Mouse (Mus musculus): ENCODE results near the gene Dph6. TPM values are rescaled to one million over a fixed set of nuclear protein-coding genes. Genes with fewer than 3 reads are reported as not detected.

Gene Dph6
- polyA plus RNA-seq, 1 experiment from 2014 or later = 11.4 TPM

GRCm38 (mm10) chr2:114531010-114531756 lies 123.6 kb downstream of the Dph6 start:
- Histone ChIP-seq H3K4me2 (replicated peaks; ENCODE audit: low read depth, low read length) (no peak overlapping the region), H3K27me3 (replicated peaks; ENCODE audit: insufficient read depth, low read length) (no peaks in the 10 kb centered on the region), H3K9ac (replicated peaks; ENCODE audit: low read depth) (no peak overlapping the region), H3K9me3 (ENCODE audit: low read length) (no peaks in the 10 kb centered on the region), H3K36me3 (ENCODE audit: insufficient read depth, low read length) (no peaks in the 10 kb centered on the region), H3K4me3 (ENCODE audit: low read depth, low read length) (no peak overlapping the region), H3K4me1 (ENCODE audit: insufficient read depth, low read depth, low read length) (no peaks in the 10 kb centered on the region), H3K27ac (ENCODE audit: low read length) (no peak overlapping the region)
- ATAC-seq = no peak
- DNase-seq (ENCODE audit: low spot score) = no peak
- TF ChIP-seq CTCF (IDR thresholded peaks at IDR 0.05) = no peak
- TF ChIP-seq EP300 (IDR thresholded peaks at IDR 0.05) = no peak
- 39% methylated on average over 5 of the region's 5 CpGs for WGBS

GRCm38 (mm10) chr2:114520414-114520813 lies 134.3 kb downstream of the Dph6 start:
- H3K4me1 ChIP-seq (ENCODE audit: insufficient read depth, low read depth, low read length) = no peaks in the 10 kb centered on the region
- H3K9me3 ChIP-seq (ENCODE audit: low read length) = no peaks in the 10 kb centered on the region
- H3K27ac ChIP-seq (ENCODE audit: low read length) = no peak overlapping the region
- no peak overlapping the region for H3K4me2 ChIP-seq (replicated peaks; ENCODE audit: low read depth, low read length)
- no peak for TF ChIP-seq EP300 (IDR thresholded peaks at IDR 0.05)
- TF ChIP-seq CTCF (IDR thresholded peaks at IDR 0.05) = no peak
- H3K9ac ChIP-seq (replicated peaks; ENCODE audit: low read depth) = no peak overlapping the region
- no peaks in the 10 kb centered on the region for H3K27me3 ChIP-seq (replicated peaks; ENCODE audit: insufficient read depth, low read length)
- no peak overlapping the region for H3K4me3 ChIP-seq (ENCODE audit: low read depth, low read length)
- H3K36me3 ChIP-seq (ENCODE audit: insufficient read depth, low read length) = no peaks in the 10 kb centered on the region
- ATAC-seq = no peak
- DNase-seq (ENCODE audit: low spot score) = no peak
- 78% methylated on average over 5 of the region's 5 CpGs for WGBS

DNA sequence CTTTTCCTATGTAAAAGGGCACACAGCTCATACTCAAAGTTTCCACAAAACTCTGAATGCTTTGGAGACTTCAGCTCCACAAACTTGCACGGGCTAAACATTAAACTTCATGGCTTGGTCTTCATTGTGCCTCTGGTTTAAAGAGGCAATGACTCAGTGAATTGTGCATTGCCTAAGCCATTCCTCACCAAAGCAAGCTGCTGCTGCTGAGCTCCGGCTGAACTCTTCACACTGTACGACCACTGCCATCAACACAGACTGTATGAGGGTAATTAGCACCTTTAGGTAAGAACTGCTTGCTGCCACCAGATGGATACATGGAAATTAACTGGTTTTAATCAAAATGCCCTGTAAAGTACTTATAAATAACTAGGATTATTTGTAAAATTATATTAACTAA lies 134.9 kb downstream of the Dph6 start:
- TF ChIP-seq EP300 (IDR thresholded peaks at IDR 0.05) = no peak
- no peak for TF ChIP-seq CTCF (IDR thresholded peaks at IDR 0.05)
- H3K27me3 ChIP-seq (replicated peaks; ENCODE audit: insufficient read depth, low read length) = no peaks in the 10 kb centered on the region
- H3K36me3 ChIP-seq (ENCODE audit: insufficient read depth, low read length) = no peaks in the 10 kb centered on the region
- H3K4me3 ChIP-seq (ENCODE audit: low read depth, low read length) = no peak overlapping the region
- H3K4me1 ChIP-seq (ENCODE audit: insufficient read depth, low read depth, low read length) = no peaks in the 10 kb centered on the region
- no peak for ATAC-seq
- no peak for DNase-seq (ENCODE audit: low spot score)
- no peak overlapping the region for H3K4me2 ChIP-seq (replicated peaks; ENCODE audit: low read depth, low read length)
- H3K9ac ChIP-seq (replicated peaks; ENCODE audit: low read depth) = no peak overlapping the region
- no peaks in the 10 kb centered on the region for H3K9me3 ChIP-seq (ENCODE audit: low read length)
- 75% methylated on average over 3 of the region's 3 CpGs for WGBS
- no peak overlapping the region for H3K27ac ChIP-seq (ENCODE audit: low read length)

DNA sequence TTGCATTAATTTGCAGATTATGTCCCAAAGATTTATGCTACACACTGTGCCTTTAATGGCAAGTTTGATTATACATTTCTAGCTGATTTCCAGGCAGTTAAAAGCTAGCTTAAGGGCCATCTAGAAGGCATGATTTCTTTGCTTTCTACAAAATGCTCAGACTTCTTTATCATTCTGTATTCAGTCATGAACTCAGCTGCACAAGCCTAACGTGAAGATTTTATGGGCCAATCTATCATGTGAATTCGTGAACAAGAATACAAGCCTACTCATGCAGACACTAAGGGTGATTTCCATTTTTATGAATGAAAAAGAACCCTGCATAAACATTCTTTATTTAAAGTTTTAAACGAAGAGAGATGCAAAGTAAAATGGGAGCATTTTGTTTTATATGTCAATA lies 162.4 kb downstream of the Dph6 start:
- ATAC-seq (no peak), DNase-seq (ENCODE audit: low spot score) (no peak)

GRCm38 (mm10) chr2:114491907-114492306 lies 162.9 kb downstream of the Dph6 start:
- WGBS = 68% methylated on average over 3 of the region's 3 CpGs
- no peak for ATAC-seq

More for the DNA sequence above, 162.4 kb downstream of the Dph6 start:
- H3K27ac ChIP-seq (ENCODE audit: low read length) = no peak overlapping the region
- H3K36me3 ChIP-seq (ENCODE audit: insufficient read depth, low read length) = no peaks in the 10 kb centered on the region
- no peaks in the 10 kb centered on the region for H3K9me3 ChIP-seq (ENCODE audit: low read length)
- no peak overlapping the region for H3K9ac ChIP-seq (replicated peaks; ENCODE audit: low read depth)
- no peak for TF ChIP-seq EP300 (IDR thresholded peaks at IDR 0.05)
- no peak for TF ChIP-seq CTCF (IDR thresholded peaks at IDR 0.05)
- 57% methylated on average over 3 of the region's 3 CpGs for WGBS
- H3K4me2 ChIP-seq (replicated peaks; ENCODE audit: low read depth, low read length) = no peak overlapping the region
- H3K27me3 ChIP-seq (replicated peaks; ENCODE audit: insufficient read depth, low read length) = no peaks in the 10 kb centered on the region
- H3K4me3 ChIP-seq (ENCODE audit: low read depth, low read length) = no peak overlapping the region
- H3K4me1 ChIP-seq (ENCODE audit: insufficient read depth, low read depth, low read length) = no peaks in the 10 kb centered on the region

DNA sequence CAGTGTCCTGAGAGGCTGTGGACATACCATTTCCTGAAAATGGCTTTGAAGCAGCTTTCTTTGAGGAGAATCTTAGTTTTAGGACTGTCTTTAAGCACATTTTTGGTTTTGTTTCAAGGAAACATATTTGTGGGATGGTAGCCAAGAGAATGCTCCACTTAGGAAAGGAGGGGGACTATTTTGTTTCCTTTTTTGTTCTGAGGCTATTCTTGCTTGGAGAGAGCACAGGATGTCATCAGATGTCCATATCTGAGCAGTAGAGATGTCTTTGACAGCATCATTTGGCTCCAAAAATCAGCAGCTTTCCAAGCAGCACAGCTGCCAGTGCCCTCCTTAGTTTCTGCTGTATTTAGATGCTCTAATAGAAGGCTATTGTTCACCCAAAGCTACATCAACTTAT lies 167.8 kb downstream of the Dph6 start:
- Histone ChIP-seq H3K4me1 (ENCODE audit: insufficient read depth, low read depth, low read length) (no peaks in the 10 kb centered on the region), H3K9me3 (ENCODE audit: low read length) (no peaks in the 10 kb centered on the region), H3K27me3 (replicated peaks; ENCODE audit: insufficient read depth, low read length) (no peaks in the 10 kb centered on the region), H3K36me3 (ENCODE audit: insufficient read depth, low read length) (no peaks in the 10 kb centered on the region), H3K4me2 (replicated peaks; ENCODE audit: low read depth, low read length) (no peak overlapping the region), H3K27ac (ENCODE audit: low read length) (no peak overlapping the region), H3K9ac (replicated peaks; ENCODE audit: low read depth) (no peak overlapping the region), H3K4me3 (ENCODE audit: low read depth, low read length) (no peak overlapping the region)
- no peak for ATAC-seq
- DNase-seq (ENCODE audit: low spot score) = no peak
- TF ChIP-seq CTCF (IDR thresholded peaks at IDR 0.05) = no peak
- TF ChIP-seq EP300 (IDR thresholded peaks at IDR 0.05) = no peak

More at GRCm38 (mm10) chr2:114491907-114492306, 162.9 kb downstream of the Dph6 start:
- DNase-seq (ENCODE audit: low spot score) = no peak
- H3K36me3 ChIP-seq (ENCODE audit: insufficient read depth, low read length) = no peaks in the 10 kb centered on the region
- no peak overlapping the region for H3K9ac ChIP-seq (replicated peaks; ENCODE audit: low read depth)
- H3K9me3 ChIP-seq (ENCODE audit: low read length) = no peaks in the 10 kb centered on the region
- TF ChIP-seq EP300 (IDR thresholded peaks at IDR 0.05) = no peak
- TF ChIP-seq CTCF (IDR thresholded peaks at IDR 0.05) = no peak
- no peak overlapping the region for H3K4me2 ChIP-seq (replicated peaks; ENCODE audit: low read depth, low read length)
- H3K27me3 ChIP-seq (replicated peaks; ENCODE audit: insufficient read depth, low read length) = no peaks in the 10 kb centered on the region
- H3K4me3 ChIP-seq (ENCODE audit: low read depth, low read length) = no peak overlapping the region
- no peaks in the 10 kb centered on the region for H3K4me1 ChIP-seq (ENCODE audit: insufficient read depth, low read depth, low read length)
- H3K27ac ChIP-seq (ENCODE audit: low read length) = no peak overlapping the region
